Mouse (Mus musculus) hindbrain, embryonic 15.5 days (tissue): ENCODE results near the gene Vmn1r12. TPM values are rescaled to one million over a fixed set of nuclear protein-coding genes. Genes with fewer than 3 reads are reported as not detected.
"Not testable (repeated sequence)": the region's sequence is repeated elsewhere in the genome, so short reads cannot be mapped to it uniquely, and the experiment has no call there.

ENCODE experiments used
- ATAC-seq: fragments of 200-750 bp; cut with Nextera tagmentation; 2 replicates; pipeline ENCODE4 v1.8.0; 2017; ENCODE audit warnings: low read depth, moderate number of reproducible peaks, moderate TSS enrichment; ENCODE audit not compliant: low FRiP score
- H3K27ac ChIP-seq: fragments of 300-500 bp; sonication (generic); replicated peaks from 2 replicates; pipeline ENCODE4 v1.5.1; 2015; ENCODE audit warnings: mild to moderate bottlenecking, inconsistent platforms
- H3K27me3 ChIP-seq: fragments of 300-500 bp; sonication (generic); 2 replicates; pipeline ENCODE4 v1.6.1; 2015; ENCODE audit warnings: control low read depth, inconsistent platforms
- H3K36me3 ChIP-seq: fragments of 300-500 bp; sonication (generic); 2 replicates; pipeline ENCODE4 v1.6.1; 2015; ENCODE audit warnings: control low read depth, inconsistent platforms
- H3K4me1 ChIP-seq: fragments of 300-500 bp; sonication (generic); replicated peaks from 2 replicates; pipeline ENCODE4 v1.6.1; 2015; ENCODE audit warnings: control low read depth, inconsistent platforms
- H3K4me2 ChIP-seq: fragments of 300-500 bp; sonication (generic); 2 replicates; pipeline ENCODE4 v1.6.1; 2015; ENCODE audit warnings: moderate library complexity, mild to moderate bottlenecking, inconsistent platforms
- H3K4me3 ChIP-seq: fragments of 300-500 bp; sonication (generic); 2 replicates; pipeline ENCODE4 v1.5.1; 2015; ENCODE audit warnings: mild to moderate bottlenecking, inconsistent platforms
- H3K9ac ChIP-seq: fragments of 300-500 bp; sonication (generic); 2 replicates; pipeline ENCODE4 v1.6.1; 2015; ENCODE audit warnings: inconsistent platforms
- H3K9me3 ChIP-seq: fragments of 300-500 bp; sonication (generic); 2 replicates; pipeline ENCODE4 v1.6.1; 2016; ENCODE audit warnings: control low read depth, inconsistent platforms
- WGBS: fragments of 180-500 bp; shearing (Covaris S2); methylation state at CpG from one replicate; pipeline ENCODE4 v1.1.7; 2015; 5-methylcytosine and 5-hydroxymethylcytosine counted together
- polyA plus RNA-seq: library from polyadenylated mRNA; unstranded; fragments of >200 nt; fragmentation: Nextera tagmentation; extraction: Ambion mirVana; gene quantifications from 2 replicates; pipeline ENCODE4 v1.2.1, GENCODE M21; 2015

The Vmn1r12 gene
- polyA plus RNA-seq = not detected in 2 replicates

GRCm38 (mm10) chr6:57156619-57157018, at the start of gene Vmn1r12:
Vmn1r12 (plus strand) TSS chr6:57156919.
- WGBS = 90% methylated on average over 2 of the region's 2 CpGs
- Histone ChIP-seq H3K27ac (no peak within 1 kb of the TSS), H3K4me1 (no peaks in the 10 kb centered on the region), H3K9ac (no peak within 1 kb of the TSS), H3K4me2 (no peak within 1 kb of the TSS), H3K27me3 (no peaks in the 10 kb centered on the region), H3K9me3 (no peaks in the 10 kb centered on the region), H3K36me3 (no peaks in the 10 kb centered on the region), H3K4me3 (no peak within 1 kb of the TSS)
- no peak for ATAC-seq

GRCm38 (mm10) chr6:57109154-57109553, 47.6 kb upstream of the Vmn1r12 start, which contains the start of gene Vmn1r10:
Vmn1r10 (plus strand) TSS chr6:57109454.
- WGBS = 88% methylated on average over 3 of the region's 3 CpGs
- Histone ChIP-seq H3K9ac (no peak within 1 kb of the TSS), H3K27me3 (no peaks in the 10 kb centered on the region), H3K9me3 (no peaks in the 10 kb centered on the region), H3K27ac (no peak within 1 kb of the TSS), H3K36me3 (no peaks in the 10 kb centered on the region), H3K4me1 (no peaks in the 10 kb centered on the region), H3K4me3 (no peak within 1 kb of the TSS), H3K4me2 (no peak within 1 kb of the TSS)
- no peak for ATAC-seq

GRCm38 (mm10) chr6:57133155-57133554, 23.6 kb upstream of the Vmn1r12 start, which contains the start of gene Vmn1r11:
Vmn1r11 (plus strand) TSS chr6:57133455.
- Histone ChIP-seq H3K4me1 (no peaks in the 10 kb centered on the region), H3K27me3 (no peaks in the 10 kb centered on the region), H3K4me3 (no peak within 1 kb of the TSS), H3K9ac (no peak within 1 kb of the TSS), H3K36me3 (no peaks in the 10 kb centered on the region), H3K9me3 (no peaks in the 10 kb centered on the region), H3K4me2 (no peak within 1 kb of the TSS), H3K27ac (no peak within 1 kb of the TSS)
- no peak for ATAC-seq
- WGBS = 81% methylated on average over 1 of the region's 1 CpGs

- not testable (repeated sequence) for H3K9me3 ChIP-seq, H3K4me3 ChIP-seq, H3K27me3 ChIP-seq, H3K27ac ChIP-seq, H3K36me3 ChIP-seq, H3K9ac ChIP-seq, H3K4me1 ChIP-seq, ATAC-seq, H3K4me2 ChIP-seq
- 45% methylated on average over 3 of the region's 3 CpGs for WGBS
These were observed 33.3 kb downstream of the Vmn1r12 start for GRCm38 (mm10) chr6:57190016-57190415.

GRCm38 (mm10) chr6:57202990-57203389, 46.3 kb downstream of the Vmn1r12 start, which contains the start of gene Vmn1r13:
Vmn1r13 (plus strand) TSS chr6:57203290.
- not testable (repeated sequence) for H3K4me3 ChIP-seq, ATAC-seq, H3K27me3 ChIP-seq, H3K4me2 ChIP-seq, H3K36me3 ChIP-seq, H3K9me3 ChIP-seq, H3K4me1 ChIP-seq, H3K27ac ChIP-seq, H3K9ac ChIP-seq
- WGBS = 90% methylated on average over 1 of the region's 1 CpGs

Other genes with a start within 250 kb of the Vmn1r12 start
- 149 and 153 TPM in 2 replicates for gene Nt5c3, start 233.0 kb upstream of the Vmn1r12 start, polyA plus RNA-seq
- 0.50 and 0.53 TPM in 2 replicates for gene Vmn1r4, start 232.9 kb upstream of the Vmn1r12 start, polyA plus RNA-seq
- not detected in 2 replicates for gene Vmn1r5, start 186.6 kb upstream of the Vmn1r12 start, polyA plus RNA-seq
- gene Vmn1r6, start 159.7 kb upstream of the Vmn1r12 start, polyA plus RNA-seq = not detected in 2 replicates
- gene Vmn1r7, start 131.6 kb upstream of the Vmn1r12 start, polyA plus RNA-seq = not detected in 2 replicates
- not detected in 2 replicates for gene Vmn1r8, start 124.6 kb upstream of the Vmn1r12 start, polyA plus RNA-seq
- not detected in 2 replicates for gene Vmn1r9, start 90.1 kb upstream of the Vmn1r12 start, polyA plus RNA-seq
- not detected in 2 replicates for gene Vmn1r10, start 47.5 kb upstream of the Vmn1r12 start, polyA plus RNA-seq
- gene Vmn1r11, start 23.5 kb upstream of the Vmn1r12 start, polyA plus RNA-seq = not detected in 2 replicates
- not detected in 2 replicates for gene Vmn1r13, start 46.4 kb downstream of the Vmn1r12 start, polyA plus RNA-seq
- not detected in 2 replicates for gene Vmn1r14, start 74.8 kb downstream of the Vmn1r12 start, polyA plus RNA-seq
- gene Vmn1r15, start 101.0 kb downstream of the Vmn1r12 start, polyA plus RNA-seq = not detected in 2 replicates
- gene Vmn1r16, start 172.6 kb downstream of the Vmn1r12 start, polyA plus RNA-seq = not detected in 2 replicates
- gene Vmn1r17, start 206.8 kb downstream of the Vmn1r12 start, polyA plus RNA-seq = not detected in 2 replicates
- not detected in 2 replicates for gene Vmn1r18, start 238.9 kb downstream of the Vmn1r12 start, polyA plus RNA-seq
- gene Vmn1r19, start 246.9 kb downstream of the Vmn1r12 start, polyA plus RNA-seq = not detected in 2 replicates